Mouse (Mus musculus): ENCODE results near the gene Tef. TPM values are rescaled to one million over a fixed set of nuclear protein-coding genes. Genes with fewer than 3 reads are reported as not detected.
A peak's percentile ranks its signal among the peaks of the same experiment; 100 is the strongest.

The Tef gene
- total and polyA plus RNA-seq, 2 experiments from 2014 or later = 30.4 to 64.1 TPM

- Histone ChIP-seq H3K27me3 (ENCODE audit: insufficient read depth, low read length) (no peaks in the 10 kb centered on the region), H3K36me3 (ENCODE audit: insufficient read depth, low read length) (no peaks in the 10 kb centered on the region), H3K4me3 (ENCODE audit: low read length) (no peak overlapping the region), H3K4me2 (ENCODE audit: low read depth, low read length) (no peak overlapping the region), H3K27ac (peak overlapping the region; percentile 48; the same call in 1 of the 2 replicates), H3K4me1 (ENCODE audit: insufficient read depth, low read length) (peaks cover 23% of the 10 kb centered on the region), H3K9me3 (ENCODE audit: low read length) (no peaks in the 10 kb centered on the region), H3K9ac (replicated peaks; ENCODE audit: low read length) (no peak overlapping the region)
- WGBS = 27% methylated on average over 6 of the region's 6 CpGs
- DNase-seq (ENCODE audit: low spot score) (peak; percentile 50), ATAC-seq (no peak)
- no peak for TF ChIP-seq CTCF (IDR thresholded peaks at IDR 0.05; ENCODE audit: low read depth)
Measured at GRCm38 (mm10) chr15:81805624-81806023, 3.4 kb downstream of the Tef start.

GRCm38 (mm10) chr15:81806621-81807404 is 4.6 kb downstream of the Tef start:
- WGBS = 79% methylated on average over 4 of the region's 4 CpGs
- no peak for TF ChIP-seq CTCF (IDR thresholded peaks at IDR 0.05; ENCODE audit: low read depth)
- Histone ChIP-seq H3K27ac (no peak overlapping the region), H3K36me3 (ENCODE audit: insufficient read depth, low read length) (no peaks in the 10 kb centered on the region), H3K4me2 (ENCODE audit: low read depth, low read length) (no peak overlapping the region), H3K4me1 (ENCODE audit: insufficient read depth, low read length) (peaks cover 23% of the 10 kb centered on the region), H3K9me3 (ENCODE audit: low read length) (no peaks in the 10 kb centered on the region), H3K9ac (replicated peaks; ENCODE audit: low read length) (no peak overlapping the region), H3K4me3 (ENCODE audit: low read length) (no peak overlapping the region), H3K27me3 (ENCODE audit: insufficient read depth, low read length) (no peaks in the 10 kb centered on the region)
- ATAC-seq = no peak
- DNase-seq (ENCODE audit: low spot score) = no peak

- WGBS = 59% methylated on average over 2 of the region's 2 CpGs
- Histone ChIP-seq H3K4me2 (ENCODE audit: low read depth, low read length) (no peak overlapping the region), H3K36me3 (ENCODE audit: insufficient read depth, low read length) (no peaks in the 10 kb centered on the region), H3K9me3 (ENCODE audit: low read length) (no peaks in the 10 kb centered on the region), H3K4me1 (ENCODE audit: insufficient read depth, low read length) (peaks cover 27% of the 10 kb centered on the region), H3K27ac (no peak overlapping the region), H3K4me3 (ENCODE audit: low read length) (no peak overlapping the region), H3K27me3 (ENCODE audit: insufficient read depth, low read length) (no peaks in the 10 kb centered on the region), H3K9ac (replicated peaks; ENCODE audit: low read length) (no peak overlapping the region)
- no peak for TF ChIP-seq CTCF (IDR thresholded peaks at IDR 0.05; ENCODE audit: low read depth)
- DNase-seq (ENCODE audit: low spot score) (no peak), ATAC-seq (no peak)
Measured at GRCm38 (mm10) chr15:81808799-81809198, 6.6 kb downstream of the Tef start.

GRCm38 (mm10) chr15:81809550-81809949 is 7.3 kb downstream of the Tef start:
- ATAC-seq = no peak
- Histone ChIP-seq H3K9ac (replicated peaks; ENCODE audit: low read length) (peak overlapping the region; percentile 81), H3K9me3 (ENCODE audit: low read length) (no peaks in the 10 kb centered on the region), H3K36me3 (ENCODE audit: insufficient read depth, low read length) (no peaks in the 10 kb centered on the region), H3K27me3 (ENCODE audit: insufficient read depth, low read length) (no peaks in the 10 kb centered on the region), H3K4me2 (ENCODE audit: low read depth, low read length) (peak overlapping the region; percentile 66), H3K27ac (peak overlapping the region; percentile 98), H3K4me3 (ENCODE audit: low read length) (peak overlapping the region; percentile 62; the same call in 1 of the 2 replicates), H3K4me1 (ENCODE audit: insufficient read depth, low read length) (peaks cover 25% of the 10 kb centered on the region)
- WGBS = 37% methylated on average over 1 of the region's 1 CpGs
- no peak for TF ChIP-seq CTCF (IDR thresholded peaks at IDR 0.05; ENCODE audit: low read depth)
- DNase-seq (ENCODE audit: low spot score) = no peak

GRCm38 (mm10) chr15:81810150-81810549 is 7.9 kb downstream of the Tef start:
- Histone ChIP-seq H3K4me3 (ENCODE audit: low read length) (peak overlapping the region; percentile 62), H3K4me2 (ENCODE audit: low read depth, low read length) (peak overlapping the region; percentile 66), H3K4me1 (ENCODE audit: insufficient read depth, low read length) (peaks cover 28% of the 10 kb centered on the region), H3K9me3 (ENCODE audit: low read length) (no peaks in the 10 kb centered on the region), H3K27ac (peak overlapping the region; percentile 98), H3K27me3 (ENCODE audit: insufficient read depth, low read length) (no peaks in the 10 kb centered on the region), H3K36me3 (ENCODE audit: insufficient read depth, low read length) (0 out of 2 replicates have a peak, but pooled peaks cover 4% of the 10 kb centered on the region), H3K9ac (replicated peaks; ENCODE audit: low read length) (peak overlapping the region; percentile 81)
- peak; percentile 50 for ATAC-seq
- peak; percentile 94 for DNase-seq (ENCODE audit: low spot score)
- TF ChIP-seq CTCF (IDR thresholded peaks at IDR 0.05; ENCODE audit: low read depth) = no peak
- under 1% methylated on average over 10 of the region's 10 CpGs for WGBS

- H3K4me1 ChIP-seq (ENCODE audit: insufficient read depth, low read length) = peaks cover 28% of the 10 kb centered on the region
- peaks cover 12% of the 10 kb centered on the region for H3K36me3 ChIP-seq (ENCODE audit: insufficient read depth, low read length)
- no peaks in the 10 kb centered on the region for H3K27me3 ChIP-seq (ENCODE audit: insufficient read depth, low read length)
- ATAC-seq (peak; percentile 98), DNase-seq (ENCODE audit: low spot score) (peak; percentile 99)
- WGBS = 2% methylated on average over 86 of the region's 89 CpGs
- TF ChIP-seq CTCF (IDR thresholded peaks at IDR 0.05; ENCODE audit: low read depth) = no peak
- H3K9me3 ChIP-seq (ENCODE audit: low read length) = no peaks in the 10 kb centered on the region
- H3K27ac ChIP-seq = peak overlapping the region; percentile 98
- H3K4me2 ChIP-seq (ENCODE audit: low read depth, low read length) = peak overlapping the region; percentile 66
- peak overlapping the region; percentile 62 for H3K4me3 ChIP-seq (ENCODE audit: low read length)
- H3K9ac ChIP-seq (replicated peaks; ENCODE audit: low read length) = peak overlapping the region; percentile 81
Measured at GRCm38 (mm10) chr15:81810671-81811598, 8.7 kb downstream of the Tef start.

All from hindbrain, postnatal 0 days (tissue).